Mouse (Mus musculus): Measurements from ENCODE around the gene Zfpl1.

DNA sequence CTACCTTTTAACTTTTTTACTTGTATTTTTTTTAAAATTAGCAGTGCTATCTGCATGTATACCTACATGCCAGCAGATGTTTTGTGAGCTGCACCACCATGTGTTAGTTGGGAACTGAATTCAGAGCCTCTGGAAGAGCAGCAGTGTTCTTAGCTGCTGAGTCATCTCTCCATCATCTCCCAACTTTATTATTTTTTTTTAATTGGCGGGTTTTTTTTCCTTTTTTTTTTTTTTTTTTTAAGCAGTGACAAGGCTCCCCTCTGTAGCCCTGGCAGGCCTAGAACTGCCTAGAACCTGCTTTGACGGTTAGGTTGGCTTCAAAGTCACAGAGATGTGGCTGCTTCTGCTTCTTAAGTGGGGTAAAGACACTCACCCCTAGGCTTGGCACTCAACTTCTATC, 40.1 kb upstream of the Zfpl1 start:
- TF ChIP-seq EP300 (IDR thresholded peaks at IDR 0.05; ENCODE audit: low read depth) (no peak), CTCF (IDR thresholded peaks at IDR 0.05; ENCODE audit: low read depth) (no peak)
